Mouse (Mus musculus): ENCODE data around the gene Crabp1. TPM values are rescaled to one million over a fixed set of nuclear protein-coding genes. Genes with fewer than 3 reads are reported as not detected.

The Crabp1 gene
- polyA plus RNA-seq, 1 experiment from 2014 or later, result 15.9 TPM

DNA sequence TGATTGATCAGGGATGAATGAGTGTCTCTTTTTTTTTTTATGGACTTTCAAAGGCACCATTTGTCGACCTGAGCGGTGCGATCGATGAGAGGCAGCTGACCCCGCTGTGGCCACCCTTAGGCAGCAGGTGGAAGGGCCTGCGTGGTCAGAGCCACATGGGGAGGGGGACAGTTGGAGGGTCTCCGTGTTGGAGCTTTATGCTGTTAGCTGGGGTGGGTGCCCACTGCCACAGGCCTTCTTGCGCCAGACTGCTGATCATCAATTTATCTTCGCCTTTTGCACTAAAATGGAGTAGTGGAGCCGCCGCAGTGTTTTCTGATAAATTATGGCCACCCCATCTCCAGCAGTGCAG is 11.6 kb upstream of the Crabp1 start:
- Histone ChIP-seq H3K9ac (ENCODE audit: low read length) (no peak overlapping the region), H3K4me3 (ENCODE audit: low read depth, low read length) (no peak overlapping the region), H3K27me3 (replicated peaks; ENCODE audit: control insufficient read depth, insufficient read depth, low read length) (0 out of 2 replicates have a peak, but pooled peaks cover 4% of the 10 kb centered on the region), H3K4me1 (replicated peaks; ENCODE audit: control insufficient read depth, insufficient read depth, low read length) (no peaks in the 10 kb centered on the region), H3K4me2 (ENCODE audit: low read length) (no peak overlapping the region), H3K36me3 (ENCODE audit: control insufficient read depth, insufficient read depth, low read length) (no peaks in the 10 kb centered on the region), H3K9me3 (ENCODE audit: control insufficient read depth, low read length) (no peaks in the 10 kb centered on the region), H3K27ac (ENCODE audit: low read depth) (no peak overlapping the region)
- 42% methylated on average over 11 of the region's 11 CpGs for WGBS
- ATAC-seq (replicated peaks; ENCODE audit: low FRiP score, low TSS enrichment, low read depth) (no peak), DNase-seq (ENCODE audit: low spot score) (no peak)

DNA sequence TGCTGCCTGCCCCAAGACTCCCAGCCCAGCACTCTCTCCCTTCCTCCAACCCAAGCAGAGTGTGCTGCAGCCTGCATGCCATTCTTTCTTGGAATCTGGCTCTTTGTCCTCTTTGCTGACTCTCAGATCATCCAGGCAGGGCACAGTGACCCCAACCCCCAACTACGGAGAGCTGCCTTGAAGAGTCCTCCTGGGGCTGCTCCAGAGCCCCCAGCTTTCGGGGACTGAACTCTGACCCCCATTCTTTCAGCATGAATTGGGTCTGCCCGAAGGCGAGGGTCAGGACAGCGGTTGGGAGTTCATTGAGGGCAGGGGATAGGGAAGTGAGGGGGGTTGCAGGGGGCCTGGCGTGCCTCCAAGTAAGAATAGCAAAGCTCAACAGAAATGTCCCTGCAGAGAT is 5.0 kb upstream of the Crabp1 start:
- no peak for DNase-seq (ENCODE audit: low spot score)
- peaks cover 27% of the 10 kb centered on the region for H3K27me3 ChIP-seq (replicated peaks; ENCODE audit: control insufficient read depth, insufficient read depth, low read length)
- 0 out of 2 replicates have a peak, but pooled peaks cover 4% of the 10 kb centered on the region for H3K4me1 ChIP-seq (replicated peaks; ENCODE audit: control insufficient read depth, insufficient read depth, low read length)
- ATAC-seq (replicated peaks; ENCODE audit: low FRiP score, low TSS enrichment, low read depth), result no peak
- no peak overlapping the region for H3K9ac ChIP-seq (ENCODE audit: low read length)
- no peak overlapping the region for H3K4me2 ChIP-seq (ENCODE audit: low read length)
- WGBS, result 38% methylated on average over 6 of the region's 6 CpGs
- H3K36me3 ChIP-seq (ENCODE audit: control insufficient read depth, insufficient read depth, low read length), result no peaks in the 10 kb centered on the region
- no peak overlapping the region for H3K27ac ChIP-seq (ENCODE audit: low read depth)
- no peaks in the 10 kb centered on the region for H3K9me3 ChIP-seq (ENCODE audit: control insufficient read depth, low read length)
- no peak overlapping the region for H3K4me3 ChIP-seq (ENCODE audit: low read depth, low read length)

- no peak overlapping the region for H3K9ac ChIP-seq (ENCODE audit: low read length)
- H3K9me3 ChIP-seq (ENCODE audit: control insufficient read depth, low read length), result no peaks in the 10 kb centered on the region
- DNase-seq (ENCODE audit: low spot score), result no peak
- peak overlapping the region; percentile 69 for H3K4me2 ChIP-seq (ENCODE audit: low read length)
- H3K36me3 ChIP-seq (ENCODE audit: control insufficient read depth, insufficient read depth, low read length), result no peaks in the 10 kb centered on the region
- ATAC-seq (replicated peaks; ENCODE audit: low FRiP score, low TSS enrichment, low read depth), result no peak
- H3K27me3 ChIP-seq (replicated peaks; ENCODE audit: control insufficient read depth, insufficient read depth, low read length), result peaks cover 71% of the 10 kb centered on the region
- H3K4me3 ChIP-seq (ENCODE audit: low read depth, low read length), result peak overlapping the region; percentile 39
- H3K27ac ChIP-seq (ENCODE audit: low read depth), result no peak overlapping the region
- H3K4me1 ChIP-seq (replicated peaks; ENCODE audit: control insufficient read depth, insufficient read depth, low read length), result peaks cover 18% of the 10 kb centered on the region; the same call in 1 of the 2 replicates
- WGBS, result 24% methylated on average over 12 of the region's 12 CpGs
Measured at GRCm38 (mm10) chr9:54764091-54764490, 457 bp upstream of the Crabp1 start.

GRCm38 (mm10) chr9:54765336-54766085 is 963 bp downstream of the Crabp1 start:
- H3K27ac ChIP-seq (ENCODE audit: low read depth), result no peak overlapping the region
- under 1% methylated on average over 41 of the region's 41 CpGs for WGBS
- H3K4me1 ChIP-seq (replicated peaks; ENCODE audit: control insufficient read depth, insufficient read depth, low read length), result peaks cover 18% of the 10 kb centered on the region; the same call in 1 of the 2 replicates
- ATAC-seq (replicated peaks; ENCODE audit: low FRiP score, low TSS enrichment, low read depth) (0 out of 2 replicates have a peak, but pooled peaks have one; percentile 40), DNase-seq (ENCODE audit: low spot score) (peak; percentile 69)
- no peaks in the 10 kb centered on the region for H3K36me3 ChIP-seq (ENCODE audit: control insufficient read depth, insufficient read depth, low read length)
- peak overlapping the region; percentile 69 for H3K4me2 ChIP-seq (ENCODE audit: low read length)
- no peaks in the 10 kb centered on the region for H3K9me3 ChIP-seq (ENCODE audit: control insufficient read depth, low read length)
- H3K9ac ChIP-seq (ENCODE audit: low read length), result no peak overlapping the region
- peak overlapping the region; percentile 39 for H3K4me3 ChIP-seq (ENCODE audit: low read depth, low read length)
- H3K27me3 ChIP-seq (replicated peaks; ENCODE audit: control insufficient read depth, insufficient read depth, low read length), result peaks cover 71% of the 10 kb centered on the region

DNA sequence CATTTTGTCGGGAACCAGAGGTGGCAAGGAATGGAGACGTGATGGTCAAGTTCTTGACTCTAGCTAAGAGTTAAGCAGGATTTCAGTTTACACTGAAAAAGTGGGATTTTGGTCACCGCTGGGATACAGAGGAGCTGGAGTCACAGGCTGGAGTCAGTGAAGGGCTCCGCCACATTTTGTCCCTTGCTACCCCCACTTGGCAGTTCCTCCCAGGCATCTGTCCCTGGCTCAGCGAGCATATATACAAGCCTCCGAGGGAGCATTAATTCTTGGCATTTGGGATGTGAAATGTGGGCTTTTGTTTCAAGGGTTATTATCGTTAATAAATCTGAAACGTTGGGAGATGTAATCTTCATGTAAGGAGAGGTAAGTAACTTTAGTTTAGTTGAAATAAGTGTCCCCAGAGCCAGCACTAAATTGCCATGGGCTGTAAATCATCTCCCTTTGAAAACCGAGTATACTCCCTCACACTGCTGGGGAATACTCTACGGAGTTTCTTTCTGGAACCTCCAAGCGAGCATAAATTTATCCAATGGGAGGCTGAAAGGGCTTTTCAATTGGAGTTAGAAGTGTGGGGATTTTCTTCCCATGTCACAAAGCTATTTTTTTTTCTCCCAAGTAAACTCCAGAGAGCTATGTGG is 5.7 kb downstream of the Crabp1 start:
- H3K4me2 ChIP-seq (ENCODE audit: low read length), result no peak overlapping the region
- H3K9me3 ChIP-seq (ENCODE audit: control insufficient read depth, low read length), result no peaks in the 10 kb centered on the region
- ATAC-seq (replicated peaks; ENCODE audit: low FRiP score, low TSS enrichment, low read depth) (no peak), DNase-seq (ENCODE audit: low spot score) (no peak)
- H3K4me3 ChIP-seq (ENCODE audit: low read depth, low read length), result no peak overlapping the region
- H3K27ac ChIP-seq (ENCODE audit: low read depth), result no peak overlapping the region
- H3K4me1 ChIP-seq (replicated peaks; ENCODE audit: control insufficient read depth, insufficient read depth, low read length), result peaks cover 8% of the 10 kb centered on the region; the same call in 1 of the 2 replicates
- no peaks in the 10 kb centered on the region for H3K36me3 ChIP-seq (ENCODE audit: control insufficient read depth, insufficient read depth, low read length)
- WGBS, result 42% methylated on average over 11 of the region's 11 CpGs
- H3K27me3 ChIP-seq (replicated peaks; ENCODE audit: control insufficient read depth, insufficient read depth, low read length), result peaks cover 37% of the 10 kb centered on the region
- no peak overlapping the region for H3K9ac ChIP-seq (ENCODE audit: low read length)

GRCm38 (mm10) chr9:54776451-54776982 is 12.0 kb downstream of the Crabp1 start:
- ATAC-seq (replicated peaks; ENCODE audit: low FRiP score, low TSS enrichment, low read depth) (0 out of 2 replicates have a peak, but pooled peaks have one; percentile 66), DNase-seq (ENCODE audit: low spot score) (no peak)
- Histone ChIP-seq H3K4me2 (ENCODE audit: low read length) (no peak overlapping the region), H3K9me3 (ENCODE audit: control insufficient read depth, low read length) (no peaks in the 10 kb centered on the region), H3K27me3 (replicated peaks; ENCODE audit: control insufficient read depth, insufficient read depth, low read length) (no peaks in the 10 kb centered on the region), H3K4me1 (replicated peaks; ENCODE audit: control insufficient read depth, insufficient read depth, low read length) (peaks cover 3% of the 10 kb centered on the region; the same call in 1 of the 2 replicates), H3K9ac (ENCODE audit: low read length) (no peak overlapping the region), H3K27ac (ENCODE audit: low read depth) (no peak overlapping the region), H3K36me3 (ENCODE audit: control insufficient read depth, insufficient read depth, low read length) (no peaks in the 10 kb centered on the region), H3K4me3 (ENCODE audit: low read depth, low read length) (no peak overlapping the region)
- 88% methylated on average over 13 of the region's 13 CpGs for WGBS

- WGBS, result 82% methylated on average over 8 of the region's 8 CpGs
- Histone ChIP-seq H3K9ac (ENCODE audit: low read length) (no peak overlapping the region), H3K9me3 (ENCODE audit: control insufficient read depth, low read length) (no peaks in the 10 kb centered on the region), H3K4me1 (replicated peaks; ENCODE audit: control insufficient read depth, insufficient read depth, low read length) (peaks cover 20% of the 10 kb centered on the region), H3K27me3 (replicated peaks; ENCODE audit: control insufficient read depth, insufficient read depth, low read length) (no peaks in the 10 kb centered on the region), H3K36me3 (ENCODE audit: control insufficient read depth, insufficient read depth, low read length) (no peaks in the 10 kb centered on the region), H3K4me3 (ENCODE audit: low read depth, low read length) (no peak overlapping the region), H3K4me2 (ENCODE audit: low read length) (no peak overlapping the region), H3K27ac (ENCODE audit: low read depth) (no peak overlapping the region)
- ATAC-seq (replicated peaks; ENCODE audit: low FRiP score, low TSS enrichment, low read depth) (no peak), DNase-seq (ENCODE audit: low spot score) (no peak)
Measured at GRCm38 (mm10) chr9:54779280-54779679, 14.7 kb downstream of the Crabp1 start.

- no peak for ATAC-seq (replicated peaks; ENCODE audit: low FRiP score, low TSS enrichment, low read depth)
- Histone ChIP-seq H3K27ac (ENCODE audit: low read depth) (peak overlapping the region; percentile 20; the same call in 1 of the 2 replicates), H3K27me3 (replicated peaks; ENCODE audit: control insufficient read depth, insufficient read depth, low read length) (no peaks in the 10 kb centered on the region), H3K4me1 (replicated peaks; ENCODE audit: control insufficient read depth, insufficient read depth, low read length) (peaks cover 24% of the 10 kb centered on the region), H3K9ac (ENCODE audit: low read length) (no peak overlapping the region), H3K4me2 (ENCODE audit: low read length) (no peak overlapping the region), H3K4me3 (ENCODE audit: low read depth, low read length) (no peak overlapping the region), H3K9me3 (ENCODE audit: control insufficient read depth, low read length) (no peaks in the 10 kb centered on the region), H3K36me3 (ENCODE audit: control insufficient read depth, insufficient read depth, low read length) (no peaks in the 10 kb centered on the region)
- WGBS, result 28% methylated on average over 15 of the region's 15 CpGs
- no peak for DNase-seq (ENCODE audit: low spot score)
Measured at GRCm38 (mm10) chr9:54782504-54782903, 18.0 kb downstream of the Crabp1 start.
